24 mouse cellular contexts compared by ENCODE assay signal in the genomic region with DNA sequence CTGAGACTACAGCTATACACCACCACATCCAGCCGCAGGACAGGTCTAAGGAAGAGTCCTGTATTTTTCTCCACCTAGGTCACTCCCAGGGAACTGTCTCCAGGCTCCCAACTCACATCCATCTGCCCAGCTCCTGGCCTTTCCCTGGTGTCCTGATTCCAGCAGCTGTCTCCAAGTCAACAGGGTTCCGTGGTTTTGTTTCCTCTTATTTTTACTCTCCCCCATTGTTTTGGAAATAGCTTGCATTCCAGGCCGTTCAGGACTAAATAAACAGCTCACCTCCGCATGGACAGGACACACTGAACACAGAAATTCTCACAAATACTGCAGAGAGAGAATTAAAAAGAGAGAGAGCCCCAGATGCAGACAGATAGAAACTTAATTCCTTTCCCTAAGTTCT. TPM values are rescaled to one million over a fixed set of nuclear protein-coding genes. Genes with fewer than 3 reads are reported as not detected.
DNase-seq lines count a peak whose midpoint lies in the region; ATAC-seq lines count a peak whose summit lies in the region.
"Had no signal": no experiment of that assay in that cellular context is flagged by ENCODE, and none has a peak within 500 bp of the region (broad histone marks: within the 10 kb centered on the region; RNA-seq: fewer than 3 reads in every experiment).

No protein-coding gene starts in this region.

- no peaks in the 10 kb centered on the region for H3K36me3 ChIP-seq in hindbrain, embryonic 13.5 days
- H3K36me3 ChIP-seq in hindbrain, embryonic 14.5 days (replicated peaks; ENCODE audit: control insufficient read depth, insufficient read depth) = no peaks in the 10 kb centered on the region
- no peaks in the 10 kb centered on the region for H3K36me3 ChIP-seq in limb, embryonic 12.5 days
- H3K36me3 ChIP-seq in limb, embryonic 10.5 days = no peaks in the 10 kb centered on the region
- H3K36me3 ChIP-seq in stomach, embryonic 15.5 days = no peaks in the 10 kb centered on the region
- H3K36me3 ChIP-seq: embryonic facial prominence, embryonic 12.5 days; heart, embryonic 13.5 days; intestine, embryonic 15.5 days had no signal

- DNase-seq in hindbrain, embryonic 14.5 days (ENCODE audit: low spot score) = no peak
- no peak for DNase-seq in limb, embryonic 10.5 days (ENCODE audit: low spot score)
- peak; percentile 68 for DNase-seq in R1 (ENCODE audit: low read depth, low spot score)
- no peak for DNase-seq in layer of hippocampus, postnatal 10 days (ENCODE audit: low spot score in 2 of 2)
- DNase-seq in embryo, embryonic 9.5 days (ENCODE audit: extremely low spot score) = no peak
- DNase-seq: adrenal gland, postnatal 14 days; cerebellum, adult 11-12 months; cerebellum, postnatal 10 days; gastrocnemius, adult 2 months; gastrocnemius, postnatal 25 days; heart, postnatal 36 days had no signal

- H3K27ac ChIP-seq in hindbrain, embryonic 13.5 days = no peak overlapping the region
- H3K27ac ChIP-seq in hindbrain, embryonic 14.5 days = no peak overlapping the region
- no peak overlapping the region for H3K27ac ChIP-seq in limb, embryonic 12.5 days
- no peak overlapping the region for H3K27ac ChIP-seq in limb, embryonic 10.5 days
- H3K27ac ChIP-seq in stomach, embryonic 15.5 days = peak overlapping the region; percentile 21; the same call in 1 of the 2 replicates
- H3K27ac ChIP-seq: embryonic facial prominence, embryonic 12.5 days; gastrocnemius, adult 2 months; heart, embryonic 13.5 days; hindbrain, postnatal 0 days; intestine, embryonic 15.5 days had no signal

- 47% methylated on average over 4 of the region's 4 CpGs for WGBS in hindbrain, embryonic 13.5 days
- WGBS in hindbrain, embryonic 14.5 days = 46% methylated on average over 4 of the region's 4 CpGs
- 65% methylated on average over 4 of the region's 4 CpGs for WGBS in limb, embryonic 12.5 days
- WGBS in limb, embryonic 10.5 days = 72% methylated on average over 4 of the region's 4 CpGs
- 40% methylated on average over 4 of the region's 4 CpGs for WGBS in stomach, embryonic 15.5 days

- H3K27me3 ChIP-seq in hindbrain, embryonic 13.5 days = no peaks in the 10 kb centered on the region
- no peaks in the 10 kb centered on the region for H3K27me3 ChIP-seq in hindbrain, embryonic 14.5 days (ENCODE audit: control insufficient read depth, insufficient read depth, low read length)
- no peaks in the 10 kb centered on the region for H3K27me3 ChIP-seq in limb, embryonic 12.5 days
- no peaks in the 10 kb centered on the region for H3K27me3 ChIP-seq in limb, embryonic 10.5 days (ENCODE audit: low read depth, poor library complexity, severe bottlenecking)
- no peaks in the 10 kb centered on the region for H3K27me3 ChIP-seq in stomach, embryonic 15.5 days (replicated peaks)
- H3K27me3 ChIP-seq: embryonic facial prominence, embryonic 12.5 days; heart, embryonic 13.5 days; intestine, embryonic 15.5 days had no signal

- H3K9me3 ChIP-seq in hindbrain, embryonic 13.5 days = no peaks in the 10 kb centered on the region
- H3K9me3 ChIP-seq in hindbrain, embryonic 14.5 days (ENCODE audit: control insufficient read depth, low read length) = no peaks in the 10 kb centered on the region
- no peaks in the 10 kb centered on the region for H3K9me3 ChIP-seq in limb, embryonic 12.5 days
- H3K9me3 ChIP-seq in limb, embryonic 10.5 days (replicated peaks) = no peaks in the 10 kb centered on the region
- no peaks in the 10 kb centered on the region for H3K9me3 ChIP-seq in stomach, embryonic 15.5 days
- H3K9me3 ChIP-seq: embryonic facial prominence, embryonic 12.5 days; heart, embryonic 13.5 days; intestine, embryonic 15.5 days had no signal

- H3K4me3 ChIP-seq in hindbrain, embryonic 13.5 days = no peak overlapping the region
- H3K4me3 ChIP-seq in hindbrain, embryonic 14.5 days (replicated peaks; ENCODE audit: low read length) = no peak overlapping the region
- H3K4me3 ChIP-seq in limb, embryonic 12.5 days (replicated peaks) = no peak overlapping the region
- H3K4me3 ChIP-seq in limb, embryonic 10.5 days = no peak overlapping the region
- no peak overlapping the region for H3K4me3 ChIP-seq in stomach, embryonic 15.5 days (replicated peaks)
- H3K4me3 ChIP-seq: embryonic facial prominence, embryonic 12.5 days; gastrocnemius, adult 2 months; heart, embryonic 13.5 days; intestine, embryonic 15.5 days had no signal

- no peak overlapping the region for H3K4me2 ChIP-seq in hindbrain, embryonic 13.5 days
- no peak overlapping the region for H3K4me2 ChIP-seq in hindbrain, embryonic 14.5 days (replicated peaks)
- no peak overlapping the region for H3K4me2 ChIP-seq in limb, embryonic 12.5 days
- no peak overlapping the region for H3K4me2 ChIP-seq in stomach, embryonic 15.5 days
- H3K4me2 ChIP-seq: embryonic facial prominence, embryonic 12.5 days; heart, embryonic 13.5 days; intestine, embryonic 15.5 days had no signal

- no peak for ATAC-seq in hindbrain, embryonic 13.5 days (ENCODE audit: low FRiP score)
- no peak for ATAC-seq in hindbrain, embryonic 14.5 days (ENCODE audit: low FRiP score)
- no peak for ATAC-seq in limb, embryonic 12.5 days (ENCODE audit: insufficient number of reproducible peaks, insufficient read depth, low FRiP score, low TSS enrichment, low read depth)
- no peak for ATAC-seq in stomach, embryonic 15.5 days (ENCODE audit: insufficient read depth, low FRiP score, low read depth)
- ATAC-seq: activated CD4-positive, CD25-positive, alpha-beta regulatory T cell, adult 4 months; forebrain, embryonic 14.5 days; hindbrain, postnatal 0 days; intestine, embryonic 15.5 days had no signal

- H3K9ac ChIP-seq in hindbrain, embryonic 13.5 days = 0 out of 2 replicates have a peak overlapping the region, but pooled peaks have one; percentile 5
- no peak overlapping the region for H3K9ac ChIP-seq in hindbrain, embryonic 14.5 days
- 0 out of 2 replicates have a peak overlapping the region, but pooled peaks have one; percentile 4 for H3K9ac ChIP-seq in limb, embryonic 12.5 days (replicated peaks)
- H3K9ac ChIP-seq in stomach, embryonic 15.5 days = no peak overlapping the region
- H3K9ac ChIP-seq: embryonic facial prominence, embryonic 12.5 days; heart, embryonic 13.5 days; intestine, embryonic 15.5 days had no signal

- no peaks in the 10 kb centered on the region; the same call in 1 of the 2 replicates for H3K4me1 ChIP-seq in hindbrain, embryonic 13.5 days (replicated peaks)
- no peaks in the 10 kb centered on the region for H3K4me1 ChIP-seq in hindbrain, embryonic 14.5 days (replicated peaks; ENCODE audit: control insufficient read depth, insufficient read depth, low read length)
- no peaks in the 10 kb centered on the region for H3K4me1 ChIP-seq in limb, embryonic 12.5 days (replicated peaks)
- peaks cover 5% of the 10 kb centered on the region; the same call in 1 of the 2 replicates for H3K4me1 ChIP-seq in limb, embryonic 10.5 days
- 0 out of 2 replicates have a peak, but pooled peaks cover 6% of the 10 kb centered on the region for H3K4me1 ChIP-seq in stomach, embryonic 15.5 days
- H3K4me1 ChIP-seq: embryonic facial prominence, embryonic 12.5 days; intestine, embryonic 15.5 days had no signal

RNA-seq across cellular contexts. Expression of a gene that starts 27.9 kb away (rescaled TPM):
- not detected in 2 replicates for polyA plus RNA-seq in hindbrain, embryonic 13.5 days (2015; fragmentation: Nextera tagmentation; extraction: Ambion mirVana)
- polyA plus RNA-seq in hindbrain, embryonic 14.5 days (2014; fragmentation: Nextera tagmentation; extraction: Ambion mirVana) = not detected in 2 replicates
- polyA plus RNA-seq in limb, embryonic 12.5 days (2016; fragmentation: Nextera tagmentation; extraction: Ambion mirVana) = 0.10 and 0.18 TPM in 2 replicates
- not detected in 2 replicates for polyA plus RNA-seq in limb, embryonic 10.5 days (2016; fragmentation: Nextera tagmentation; extraction: Ambion mirVana)
- 1.9 and 4.4 TPM in 2 replicates for polyA plus RNA-seq in stomach, embryonic 15.5 days (2015; fragmentation: Nextera tagmentation; extraction: Ambion mirVana)
- not detected for total RNA-seq in layer of hippocampus, postnatal 10 days (2021)
- total RNA-seq: ES-E14; gastrocnemius, adult 2 months; hindbrain, postnatal 0 days had no signal
- polyA plus RNA-seq: activated CD4-positive, CD25-positive, alpha-beta regulatory T cell, adult 4 months; forebrain, embryonic 14.5 days; heart, postnatal 0 days; hindbrain, embryonic 11.5 days; hindbrain, postnatal 0 days had no signal

RNA-seq across cellular contexts. Expression of a gene that starts 42.4 kb away (rescaled TPM):
- 0.34 and 0.39 TPM in 2 replicates for polyA plus RNA-seq in hindbrain, embryonic 13.5 days (2015; fragmentation: Nextera tagmentation; extraction: Ambion mirVana)
- 0.51 and 0.64 TPM in 2 replicates for polyA plus RNA-seq in hindbrain, embryonic 14.5 days (2014; fragmentation: Nextera tagmentation; extraction: Ambion mirVana)
- polyA plus RNA-seq in limb, embryonic 12.5 days (2016; fragmentation: Nextera tagmentation; extraction: Ambion mirVana) = 0.22 TPM in 1 of 2 replicates, not detected in the other
- not detected in 2 replicates for polyA plus RNA-seq in limb, embryonic 10.5 days (2016; fragmentation: Nextera tagmentation; extraction: Ambion mirVana)
- polyA plus RNA-seq in stomach, embryonic 15.5 days (2015; fragmentation: Nextera tagmentation; extraction: Ambion mirVana) = 3.8 and 4.6 TPM in 2 replicates
- under 1 TPM; 0.66 to 0.85 TPM for total RNA-seq in layer of hippocampus, postnatal 10 days (2021)
- total RNA-seq: ES-E14; granulocyte monocyte progenitor cell, adult 5-6 weeks had no signal
- polyA plus RNA-seq: activated CD4-positive, CD25-positive, alpha-beta regulatory T cell, adult 4 months had no signal

Comparison
In these comparisons a context has a peak if more than half of its experiments do, and no peak if none do; other contexts are left out.
1. H3K9ac ChIP-seq: peak in hindbrain, embryonic 13.5 days (single experiment) and limb, embryonic 12.5 days (single experiment); none in hindbrain, embryonic 14.5 days (single experiment) and stomach, embryonic 15.5 days (single experiment).